Mouse (Mus musculus): ENCODE measurements around the gene Pde4b.

GRCm38 (mm10) chr4:102397334-102397733, 310.0 kb downstream of the Pde4b start:
- TF ChIP-seq CTCF (IDR thresholded peaks at IDR 0.05; ENCODE audit: control insufficient read depth, insufficient read depth, insufficient read length) (no peak), MYOG (IDR thresholded peaks at IDR 0.05; ENCODE audit: control insufficient read depth, extremely low read depth, insufficient read length) (no peak), CEBPB (IDR thresholded peaks at IDR 0.05; ENCODE audit: low read depth) (no peak), USF1 (IDR thresholded peaks at IDR 0.05; ENCODE audit: low read depth) (no peak), MAX (IDR thresholded peaks at IDR 0.05) (no peak), MYOD1 (IDR thresholded peaks at IDR 0.05; ENCODE audit: control insufficient read depth, insufficient read length, low read depth) (no peak)

Data from C2C12 (cell line).